Mouse (Mus musculus): ENCODE measurements around the gene 1810062G17Rik.

The 1810062G17Rik gene

GRCm38 (mm10) chr3:36501546-36501945, 25.8 kb downstream of the 1810062G17Rik start:
- DNase-seq (ENCODE audit: extremely low read depth, insufficient read length, low spot score) = no peak

GRCm38 (mm10) chr3:36505306-36505705, 29.6 kb downstream of the 1810062G17Rik start:
- DNase-seq (ENCODE audit: extremely low read depth, insufficient read length, low spot score) = no peak

GRCm38 (mm10) chr3:36505809-36506735, 30.3 kb downstream of the 1810062G17Rik start:
- no peak for DNase-seq (ENCODE audit: extremely low read depth, insufficient read length, low spot score)

GRCm38 (mm10) chr3:36511491-36511890, 35.8 kb downstream of the 1810062G17Rik start:
- no peak for DNase-seq (ENCODE audit: extremely low read depth, insufficient read length, low spot score)

GRCm38 (mm10) chr3:36516196-36516595, 40.5 kb downstream of the 1810062G17Rik start:
- no peak for DNase-seq (ENCODE audit: extremely low read depth, insufficient read length, low spot score)

GRCm38 (mm10) chr3:36521073-36522060, 45.6 kb downstream of the 1810062G17Rik start, which contains the start of gene Gm11549:
TSS of gene Gm11549 (minus strand) at chr3:36521813.
- no peak for DNase-seq (ENCODE audit: extremely low read depth, insufficient read length, low spot score)

- no peak for DNase-seq (ENCODE audit: extremely low read depth, insufficient read length, low spot score)
Measured at GRCm38 (mm10) chr3:36522137-36522536, 46.4 kb downstream of the 1810062G17Rik start.

GRCm38 (mm10) chr3:36524466-36524865, 48.7 kb downstream of the 1810062G17Rik start:
- DNase-seq (ENCODE audit: extremely low read depth, insufficient read length, low spot score) = no peak

- DNase-seq (ENCODE audit: extremely low read depth, insufficient read length, low spot score) = peak; percentile 52
Measured at GRCm38 (mm10) chr3:36530345-36530744, 54.6 kb downstream of the 1810062G17Rik start.

- peak; percentile 21 for DNase-seq (ENCODE audit: extremely low read depth, insufficient read length, low spot score)
Measured at GRCm38 (mm10) chr3:36530781-36531180, 55.0 kb downstream of the 1810062G17Rik start.

- DNase-seq (ENCODE audit: extremely low read depth, insufficient read length, low spot score) = peak; percentile 21
Measured at GRCm38 (mm10) chr3:36531242-36531641, 55.5 kb downstream of the 1810062G17Rik start.
